Mouse (Mus musculus): Measurements from ENCODE around the gene Slc10a7. TPM values are rescaled to one million over a fixed set of nuclear protein-coding genes. Genes with fewer than 3 reads are reported as not detected.
"Not testable (repeated sequence)": the region's sequence is repeated elsewhere in the genome, so short reads cannot be mapped to it uniquely, and the experiment has no call there.

Gene Slc10a7
- polyA plus RNA-seq, 1 experiment from 2014 or later = 15.5 TPM

GRCm38 (mm10) chr8:78714880-78715279 lies 205.7 kb downstream of the Slc10a7 start:
- no peaks in the 10 kb centered on the region for H3K9me3 ChIP-seq (ENCODE audit: control insufficient read depth, low read length)
- no peak overlapping the region for H3K4me2 ChIP-seq (ENCODE audit: low read depth, low read length)
- no peaks in the 10 kb centered on the region for H3K27me3 ChIP-seq (replicated peaks; ENCODE audit: control insufficient read depth, insufficient read depth, low read length)
- no peak overlapping the region for H3K9ac ChIP-seq (ENCODE audit: low read depth, low read length)
- WGBS = 75% methylated on average over 4 of the region's 4 CpGs
- peaks cover 3% of the 10 kb centered on the region; the same call in 1 of the 2 replicates for H3K36me3 ChIP-seq (ENCODE audit: control insufficient read depth, insufficient read depth, low read length)
- no peak for ATAC-seq
- H3K4me3 ChIP-seq (ENCODE audit: low read length) = no peak overlapping the region
- no peak overlapping the region for H3K27ac ChIP-seq (ENCODE audit: low read length)
- no peaks in the 10 kb centered on the region for H3K4me1 ChIP-seq (ENCODE audit: control insufficient read depth, insufficient read depth, low read length)

- Histone ChIP-seq H3K4me2 (ENCODE audit: low read depth, low read length) (no peak overlapping the region), H3K9ac (ENCODE audit: low read depth, low read length) (no peak overlapping the region)
- no peak for ATAC-seq
These were observed 207.4 kb downstream of the Slc10a7 start for GRCm38 (mm10) chr8:78716546-78716945.

GRCm38 (mm10) chr8:78717191-78717590 lies 208.0 kb downstream of the Slc10a7 start:
- not testable (repeated sequence) for H3K27ac ChIP-seq (ENCODE audit: low read length); H3K36me3 ChIP-seq (ENCODE audit: control insufficient read depth, insufficient read depth, low read length); H3K4me3 ChIP-seq (ENCODE audit: low read length); H3K9me3 ChIP-seq (ENCODE audit: control insufficient read depth, low read length); H3K27me3 ChIP-seq (replicated peaks; ENCODE audit: control insufficient read depth, insufficient read depth, low read length); H3K9ac ChIP-seq (ENCODE audit: low read depth, low read length); ATAC-seq; H3K4me1 ChIP-seq (ENCODE audit: control insufficient read depth, insufficient read depth, low read length); H3K4me2 ChIP-seq (ENCODE audit: low read depth, low read length)
- 92% methylated on average over 10 of the region's 10 CpGs for WGBS

More at GRCm38 (mm10) chr8:78716546-78716945, 207.4 kb downstream of the Slc10a7 start:
- H3K9me3 ChIP-seq (ENCODE audit: control insufficient read depth, low read length) = no peaks in the 10 kb centered on the region
- H3K4me1 ChIP-seq (ENCODE audit: control insufficient read depth, insufficient read depth, low read length) = no peaks in the 10 kb centered on the region
- 92% methylated on average over 7 of the region's 7 CpGs for WGBS
- H3K36me3 ChIP-seq (ENCODE audit: control insufficient read depth, insufficient read depth, low read length) = peaks cover 3% of the 10 kb centered on the region; the same call in 1 of the 2 replicates
- H3K27me3 ChIP-seq (replicated peaks; ENCODE audit: control insufficient read depth, insufficient read depth, low read length) = no peaks in the 10 kb centered on the region
- no peak overlapping the region for H3K27ac ChIP-seq (ENCODE audit: low read length)
- no peak overlapping the region for H3K4me3 ChIP-seq (ENCODE audit: low read length)

- 85% methylated on average over 10 of the region's 10 CpGs for WGBS
- Histone ChIP-seq H3K4me2 (ENCODE audit: low read depth, low read length) (no peak overlapping the region), H3K27me3 (replicated peaks; ENCODE audit: control insufficient read depth, insufficient read depth, low read length) (no peaks in the 10 kb centered on the region), H3K9ac (ENCODE audit: low read depth, low read length) (no peak overlapping the region), H3K4me3 (ENCODE audit: low read length) (no peak overlapping the region), H3K9me3 (ENCODE audit: control insufficient read depth, low read length) (no peaks in the 10 kb centered on the region), H3K36me3 (ENCODE audit: control insufficient read depth, insufficient read depth, low read length) (peaks cover 3% of the 10 kb centered on the region; the same call in 1 of the 2 replicates), H3K4me1 (ENCODE audit: control insufficient read depth, insufficient read depth, low read length) (no peaks in the 10 kb centered on the region), H3K27ac (ENCODE audit: low read length) (no peak overlapping the region)
- no peak for ATAC-seq
These were observed 210.3 kb downstream of the Slc10a7 start for GRCm38 (mm10) chr8:78719279-78720040.

- no peak overlapping the region for H3K27ac ChIP-seq (ENCODE audit: low read length)
These were observed 210.9 kb downstream of the Slc10a7 start for GRCm38 (mm10) chr8:78720041-78720414.

GRCm38 (mm10) chr8:78721576-78721975 lies 212.4 kb downstream of the Slc10a7 start:
- 72% methylated on average over 5 of the region's 5 CpGs for WGBS
- Histone ChIP-seq H3K9me3 (ENCODE audit: control insufficient read depth, low read length) (no peaks in the 10 kb centered on the region), H3K36me3 (ENCODE audit: control insufficient read depth, insufficient read depth, low read length) (peaks cover 3% of the 10 kb centered on the region; the same call in 1 of the 2 replicates), H3K4me1 (ENCODE audit: control insufficient read depth, insufficient read depth, low read length) (no peaks in the 10 kb centered on the region), H3K27me3 (replicated peaks; ENCODE audit: control insufficient read depth, insufficient read depth, low read length) (no peaks in the 10 kb centered on the region), H3K4me2 (ENCODE audit: low read depth, low read length) (no peak overlapping the region), H3K4me3 (ENCODE audit: low read length) (no peak overlapping the region), H3K27ac (ENCODE audit: low read length) (no peak overlapping the region), H3K9ac (ENCODE audit: low read depth, low read length) (no peak overlapping the region)
- ATAC-seq = no peak

More at GRCm38 (mm10) chr8:78720041-78720414, 210.9 kb downstream of the Slc10a7 start:
- H3K9me3 ChIP-seq (ENCODE audit: control insufficient read depth, low read length) = no peaks in the 10 kb centered on the region
- H3K4me2 ChIP-seq (ENCODE audit: low read depth, low read length) = no peak overlapping the region
- ATAC-seq = peak; percentile 52; the same call in 1 of the 2 replicates
- 54% methylated on average over 8 of the region's 8 CpGs for WGBS
- H3K4me3 ChIP-seq (ENCODE audit: low read length) = no peak overlapping the region
- no peaks in the 10 kb centered on the region for H3K27me3 ChIP-seq (replicated peaks; ENCODE audit: control insufficient read depth, insufficient read depth, low read length)
- no peak overlapping the region for H3K9ac ChIP-seq (ENCODE audit: low read depth, low read length)
- peaks cover 3% of the 10 kb centered on the region; the same call in 1 of the 2 replicates for H3K36me3 ChIP-seq (ENCODE audit: control insufficient read depth, insufficient read depth, low read length)
- no peaks in the 10 kb centered on the region for H3K4me1 ChIP-seq (ENCODE audit: control insufficient read depth, insufficient read depth, low read length)

GRCm38 (mm10) chr8:78722201-78722600 lies 213.1 kb downstream of the Slc10a7 start:
- Histone ChIP-seq H3K4me2 (ENCODE audit: low read depth, low read length) (no peak overlapping the region), H3K9ac (ENCODE audit: low read depth, low read length) (no peak overlapping the region), H3K36me3 (ENCODE audit: control insufficient read depth, insufficient read depth, low read length) (peaks cover 3% of the 10 kb centered on the region; the same call in 1 of the 2 replicates), H3K4me1 (ENCODE audit: control insufficient read depth, insufficient read depth, low read length) (no peaks in the 10 kb centered on the region), H3K4me3 (ENCODE audit: low read length) (no peak overlapping the region), H3K27ac (ENCODE audit: low read length) (no peak overlapping the region), H3K9me3 (ENCODE audit: control insufficient read depth, low read length) (no peaks in the 10 kb centered on the region), H3K27me3 (replicated peaks; ENCODE audit: control insufficient read depth, insufficient read depth, low read length) (no peaks in the 10 kb centered on the region)
- WGBS = 78% methylated on average over 7 of the region's 7 CpGs
- no peak for ATAC-seq

- 87% methylated on average over 4 of the region's 4 CpGs for WGBS
- H3K36me3 ChIP-seq (ENCODE audit: control insufficient read depth, insufficient read depth, low read length) = no peaks in the 10 kb centered on the region
- ATAC-seq = no peak
- H3K4me2 ChIP-seq (ENCODE audit: low read depth, low read length) = no peak overlapping the region
- no peak overlapping the region for H3K4me3 ChIP-seq (ENCODE audit: low read length)
- H3K4me1 ChIP-seq (ENCODE audit: control insufficient read depth, insufficient read depth, low read length) = no peaks in the 10 kb centered on the region
- no peaks in the 10 kb centered on the region for H3K9me3 ChIP-seq (ENCODE audit: control insufficient read depth, low read length)
- no peak overlapping the region for H3K9ac ChIP-seq (ENCODE audit: low read depth, low read length)
- no peak overlapping the region for H3K27ac ChIP-seq (ENCODE audit: low read length)
- no peaks in the 10 kb centered on the region for H3K27me3 ChIP-seq (replicated peaks; ENCODE audit: control insufficient read depth, insufficient read depth, low read length)
These were observed 215.7 kb downstream of the Slc10a7 start for GRCm38 (mm10) chr8:78724832-78725231.

GRCm38 (mm10) chr8:78728240-78728639 lies 219.1 kb downstream of the Slc10a7 start:
- no peaks in the 10 kb centered on the region for H3K27me3 ChIP-seq (replicated peaks; ENCODE audit: control insufficient read depth, insufficient read depth, low read length)

More at GRCm38 (mm10) chr8:78728240-78728639, 219.1 kb downstream of the Slc10a7 start:
- no peak for ATAC-seq
- no peaks in the 10 kb centered on the region for H3K4me1 ChIP-seq (ENCODE audit: control insufficient read depth, insufficient read depth, low read length)
- no peak overlapping the region for H3K4me3 ChIP-seq (ENCODE audit: low read length)
- H3K9ac ChIP-seq (ENCODE audit: low read depth, low read length) = no peak overlapping the region
- no peaks in the 10 kb centered on the region for H3K36me3 ChIP-seq (ENCODE audit: control insufficient read depth, insufficient read depth, low read length)
- no peaks in the 10 kb centered on the region for H3K9me3 ChIP-seq (ENCODE audit: control insufficient read depth, low read length)
- no peak overlapping the region for H3K4me2 ChIP-seq (ENCODE audit: low read depth, low read length)
- H3K27ac ChIP-seq (ENCODE audit: low read length) = no peak overlapping the region
- 90% methylated on average over 14 of the region's 14 CpGs for WGBS

All from intestine, embryonic 16.5 days (tissue).